Mouse (Mus musculus) spleen, adult 2 months (tissue): ENCODE measurements around the gene Taar5.

Experiments
- CTCF ChIP-seq: fragments of 200-500 bp; IDR thresholded peaks from 2 replicates; pipeline ENCODE4 v1.5.1; 2011; ENCODE audit warnings: mild to moderate bottlenecking, inconsistent platforms; ENCODE audit not compliant: insufficient read depth, insufficient read length, insufficient replicate concordance; ENCODE audit errors: extremely low read depth
- POLR2A ChIP-seq: fragments of 200-500 bp; IDR thresholded peaks from 2 replicates; pipeline ENCODE4 v1.6.1; 2011; ENCODE audit warnings: low read depth, low read length, inconsistent platforms

DNA sequence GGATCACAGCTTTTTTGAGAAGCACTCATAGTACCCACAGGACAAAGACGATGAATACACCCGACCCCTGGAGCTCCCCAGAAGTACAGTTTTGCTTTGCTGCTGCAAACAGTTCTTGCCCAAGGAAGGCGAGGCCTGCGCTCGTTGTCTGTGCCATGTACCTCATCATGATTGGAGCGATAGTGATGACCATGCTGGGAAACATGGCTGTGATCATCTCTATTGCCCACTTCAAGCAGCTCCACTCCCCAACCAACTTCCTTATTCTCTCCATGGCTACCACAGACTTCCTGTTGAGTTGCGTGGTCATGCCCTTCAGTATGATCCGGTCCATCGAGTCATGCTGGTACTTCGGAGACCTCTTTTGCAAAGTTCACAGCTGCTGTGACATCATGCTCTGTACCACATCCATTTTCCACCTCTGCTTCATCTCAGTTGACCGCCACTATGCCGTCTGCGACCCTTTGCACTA is 10.0 kb upstream of the Taar5 start, which contains the start of gene Taar4:
- TF ChIP-seq CTCF, result no peak
- no peak for TF ChIP-seq POLR2A
